Mouse (Mus musculus): ENCODE measurements around the gene Snf8. TPM values are rescaled to one million over a fixed set of nuclear protein-coding genes. Genes with fewer than 3 reads are reported as not detected.

Snf8 gene
- polyA plus RNA-seq (2017; shearing (Covaris generic)), result 85.6 TPM

DNA sequence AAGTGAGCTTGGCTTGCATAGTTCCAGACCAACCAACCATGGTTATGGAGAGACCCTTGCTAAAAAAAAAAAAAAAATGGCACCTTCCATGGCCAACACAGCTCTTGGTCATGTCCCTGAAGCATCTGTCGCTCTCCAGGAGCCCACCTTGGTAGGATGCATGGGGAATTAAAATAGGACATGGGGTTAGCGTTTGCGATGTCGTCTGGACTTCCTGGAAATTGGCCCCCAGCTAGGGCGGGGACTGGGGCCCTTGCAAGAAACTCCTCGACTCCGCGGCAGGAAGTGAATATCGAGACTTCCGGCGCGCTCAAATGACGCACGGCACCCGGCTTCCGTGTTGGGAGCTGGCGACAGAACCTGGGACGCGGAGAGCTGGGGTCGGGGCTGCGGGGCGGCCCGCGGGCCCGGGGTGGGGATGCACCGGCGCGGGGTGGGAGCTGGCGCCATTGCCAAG lies at the start of gene Snf8:
Gene Snf8 (plus strand): TSS at position 290 of the 457 bp plus-strand sequence.

DNA sequence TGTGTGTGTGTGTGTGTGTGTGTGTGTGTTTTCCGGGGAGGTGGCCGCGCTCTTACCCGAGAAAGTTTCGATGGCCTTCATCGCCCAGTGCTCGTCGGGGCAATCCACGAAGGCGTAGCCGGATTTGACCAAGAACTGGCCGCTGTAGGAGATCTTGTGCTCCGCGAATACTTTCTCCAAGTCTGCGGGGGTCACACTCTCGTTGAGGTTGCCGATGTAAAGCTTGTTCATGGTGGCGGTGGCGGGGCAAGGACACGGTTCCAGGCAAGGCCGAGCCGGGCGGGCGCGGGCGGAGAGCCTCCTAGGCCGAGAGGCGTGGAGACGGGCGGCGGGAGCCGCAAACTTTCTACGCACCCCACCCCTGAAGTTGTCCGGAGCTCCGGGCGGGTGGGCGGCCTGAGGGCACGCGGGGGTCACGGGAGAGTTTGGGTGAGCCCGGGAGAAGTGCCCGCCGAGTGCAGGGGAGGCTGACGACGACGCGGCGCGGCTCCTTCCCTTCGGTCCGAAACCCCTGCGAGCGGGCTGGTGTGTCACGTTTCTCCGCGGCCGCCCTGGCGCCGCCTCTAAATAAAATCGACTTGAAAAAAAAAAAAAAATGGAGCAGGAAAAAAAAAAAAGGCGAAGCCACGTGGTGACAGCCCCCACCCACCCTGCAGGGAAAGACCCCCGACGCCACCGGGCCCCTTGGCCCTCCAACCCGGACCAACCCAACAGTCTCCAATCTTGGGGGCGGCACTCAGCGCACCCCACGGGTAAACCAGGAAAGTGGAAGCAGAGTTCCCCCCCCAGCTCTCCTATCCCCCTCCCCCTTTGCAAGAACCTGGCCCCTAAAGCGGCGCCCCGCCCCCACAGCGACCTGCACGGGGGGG lies 29.0 kb upstream of the Snf8 start, which contains the start of gene Igf2bp1:
Gene Igf2bp1 (minus strand): TSS at position 538 of the 869 bp plus-strand sequence.

DNA sequence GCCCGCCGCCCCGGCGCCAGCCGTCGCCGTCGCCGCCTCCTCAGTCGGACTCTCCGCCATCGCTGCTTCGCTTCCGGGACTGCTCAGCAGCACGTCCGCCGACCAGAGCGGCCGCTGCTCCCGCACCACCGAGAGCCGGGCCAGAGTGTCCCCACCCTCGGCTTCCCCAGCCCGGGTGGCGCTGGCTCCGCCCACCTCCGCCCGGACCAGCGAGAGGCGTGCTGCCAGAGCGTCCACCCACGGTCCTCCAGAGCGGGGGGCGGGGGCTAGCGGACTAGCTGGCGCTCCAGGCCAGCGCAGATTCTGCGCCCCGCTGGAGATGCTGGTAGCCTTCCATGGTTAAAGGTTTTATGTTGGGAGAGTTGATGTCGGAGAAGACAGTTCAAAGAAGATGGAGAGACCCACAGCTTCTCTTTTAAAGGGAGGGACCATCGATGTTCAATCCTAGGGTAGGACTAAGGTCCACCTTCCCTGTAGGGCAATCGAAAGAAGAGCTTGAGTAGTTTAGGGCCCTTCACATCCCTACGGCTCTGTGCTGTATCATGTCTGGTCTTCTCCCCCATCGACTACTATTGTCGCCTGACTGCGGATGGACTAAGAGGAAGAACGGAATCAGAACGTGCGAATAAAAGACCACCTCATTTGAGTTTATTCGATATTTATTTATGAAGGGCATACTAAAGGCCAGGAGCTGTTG lies 30.7 kb downstream of the Snf8 start, which contains the start of gene Ube2z:
Gene Ube2z (minus strand): TSS at position 174 of the 697 bp plus-strand sequence.

DNA sequence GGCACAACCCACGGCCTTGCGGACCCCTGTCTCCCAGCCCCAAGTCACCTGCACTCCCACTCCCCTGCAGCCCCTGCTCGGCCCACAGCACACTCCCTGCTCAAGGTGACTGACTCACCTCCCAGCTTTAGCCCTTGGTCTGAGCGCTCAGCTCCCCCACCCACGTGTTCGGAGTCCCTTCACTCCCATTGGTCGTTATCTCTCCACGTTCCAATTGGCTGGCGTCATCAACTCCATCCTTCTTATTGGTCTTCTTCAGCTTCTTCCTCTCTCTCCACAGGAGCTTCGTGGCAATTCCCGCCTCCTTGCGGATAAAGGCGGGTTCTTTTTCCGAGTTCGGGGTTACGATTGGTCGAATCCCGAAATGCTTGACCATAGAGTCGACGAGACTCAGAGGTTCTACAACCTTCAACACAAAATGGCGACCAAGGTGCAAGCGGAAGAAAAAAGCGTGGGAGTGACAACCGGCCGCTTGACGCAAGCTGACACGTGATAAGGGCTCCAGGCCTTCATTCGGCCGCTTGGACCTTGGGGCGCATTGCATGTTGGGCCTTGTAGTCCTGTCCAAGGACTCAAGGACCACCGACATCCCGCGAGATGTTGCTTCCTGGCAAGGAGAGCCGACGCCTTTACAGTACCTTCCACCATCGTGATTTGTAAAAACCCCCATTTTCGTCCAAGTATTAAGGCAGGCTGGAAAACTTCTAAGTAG lies 41.0 kb downstream of the Snf8 start, which contains the start of gene Atp5g1:
Gene Atp5g1 (minus strand): TSS at position 162 of the 712 bp plus-strand sequence.

Other genes with a start within 250 kb of the Snf8 start
- gene Phospho1, start 210.4 kb upstream of the Snf8 start, polyA plus RNA-seq (2017; shearing (Covaris generic)), result not detected
- 38.1 TPM for gene Gngt2, start 197.7 kb upstream of the Snf8 start, polyA plus RNA-seq (2017; shearing (Covaris generic))
- gene Abi3, start 192.4 kb upstream of the Snf8 start, polyA plus RNA-seq (2017; shearing (Covaris generic)), result 74.8 TPM
- gene B4galnt2, start 120.0 kb upstream of the Snf8 start, polyA plus RNA-seq (2017; shearing (Covaris generic)), result 0.10 TPM
- 0.08 TPM for gene Igf2bp1, start 28.9 kb upstream of the Snf8 start, polyA plus RNA-seq (2017; shearing (Covaris generic))
- gene Gip, start 10.3 kb upstream of the Snf8 start, polyA plus RNA-seq (2017; shearing (Covaris generic)), result not detected
- gene Ube2z, start 30.5 kb downstream of the Snf8 start, polyA plus RNA-seq (2017; shearing (Covaris generic)), result 42.9 TPM
- 364 TPM for gene Atp5g1, start 40.8 kb downstream of the Snf8 start, polyA plus RNA-seq (2017; shearing (Covaris generic))
- gene Calcoco2, start 77.1 kb downstream of the Snf8 start, polyA plus RNA-seq (2017; shearing (Covaris generic)), result not detected
- gene Ttll6, start 98.9 kb downstream of the Snf8 start, polyA plus RNA-seq (2017; shearing (Covaris generic)), result not detected
- gene Hoxb13, start 159.4 kb downstream of the Snf8 start, polyA plus RNA-seq (2017; shearing (Covaris generic)), result not detected
- not detected for gene Hoxb9, start 236.6 kb downstream of the Snf8 start, polyA plus RNA-seq (2017; shearing (Covaris generic))
- not detected for gene Hoxb8, start 247.0 kb downstream of the Snf8 start, polyA plus RNA-seq (2017; shearing (Covaris generic))